Mouse (Mus musculus) spleen, adult 12 weeks (tissue): ENCODE measurements around the gene Tasp1.
A peak's percentile ranks its signal among the peaks of the same experiment; 100 is the strongest.
"Not testable (repeated sequence)": the region's sequence is repeated elsewhere in the genome, so short reads cannot be mapped to it uniquely, and the experiment has no call there.

ENCODE experiments used
- DNase-seq: peaks from one replicate; pipeline ENCODE4 v3.0.0; 2022; ENCODE audit warnings: low spot score

Gene Tasp1

DNA sequence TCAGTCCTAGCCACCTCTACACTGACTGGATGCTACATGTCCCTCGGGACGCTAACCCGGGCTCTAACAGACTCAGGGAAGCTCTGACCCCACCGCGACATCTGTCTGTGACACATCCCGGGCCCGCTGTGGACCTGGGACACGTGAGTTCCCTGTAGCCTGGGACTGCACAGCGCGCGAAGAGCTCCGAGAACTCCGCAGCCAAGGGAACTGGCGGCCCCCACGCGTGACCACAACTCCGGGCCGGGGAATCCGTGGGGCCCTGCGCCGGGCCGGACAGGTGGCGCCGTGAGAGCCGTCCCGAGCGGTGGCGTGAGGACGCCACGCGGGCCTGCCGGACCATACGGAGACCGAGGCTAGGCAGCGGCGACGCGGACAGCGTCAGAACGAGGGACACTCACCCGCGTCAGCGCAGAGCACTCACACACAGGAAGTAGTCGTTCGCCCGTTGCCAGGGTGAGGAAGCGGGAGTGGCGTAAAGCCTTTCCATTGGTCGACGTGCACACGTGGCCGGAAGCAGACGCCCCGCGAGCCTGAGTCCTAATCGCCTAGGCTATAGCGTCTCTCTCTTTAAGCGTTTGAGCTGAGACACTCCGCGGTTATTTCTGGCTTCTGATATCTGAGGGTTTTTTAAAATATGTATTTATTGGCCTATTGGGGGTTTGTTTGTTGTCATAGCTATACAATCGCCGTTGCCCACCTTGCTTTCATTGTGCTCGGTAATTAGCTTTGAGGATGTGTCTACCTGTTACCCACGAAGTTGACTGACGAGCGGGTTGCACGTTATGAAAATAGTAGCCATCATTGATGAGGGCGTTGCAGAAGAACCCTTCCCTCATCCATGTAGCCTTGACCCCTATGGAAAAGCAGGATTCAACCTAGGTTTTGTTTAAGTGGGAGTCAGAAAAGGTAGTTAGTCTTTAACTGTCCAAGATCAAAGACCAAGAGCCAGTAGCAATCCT lies at the start of gene Tasp1:
Gene Tasp1, minus strand, starts transcription at position 453 of the 962 bp plus-strand sequence.
- peak; percentile 85 for DNase-seq

DNA sequence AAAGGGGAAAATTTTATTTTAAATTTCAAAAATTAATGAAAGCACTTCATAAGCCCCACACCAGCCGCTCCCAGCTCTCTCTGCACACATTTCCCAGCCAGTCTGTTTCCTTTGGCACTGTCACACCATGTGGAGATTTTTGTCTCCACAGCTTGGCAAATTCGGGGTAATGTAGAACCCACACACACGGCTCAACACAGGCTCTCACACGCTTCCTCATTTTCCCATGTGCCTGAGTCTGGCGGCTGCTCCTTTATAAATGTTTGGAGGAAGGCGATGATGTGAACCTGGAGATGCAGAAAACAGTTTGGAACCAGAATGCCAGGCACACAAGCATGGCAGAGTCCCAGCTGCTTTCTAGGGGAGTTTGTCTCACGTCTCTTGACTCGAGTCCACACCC lies 47.2 kb upstream of the Tasp1 start:
- DNase-seq, result no peak

DNA sequence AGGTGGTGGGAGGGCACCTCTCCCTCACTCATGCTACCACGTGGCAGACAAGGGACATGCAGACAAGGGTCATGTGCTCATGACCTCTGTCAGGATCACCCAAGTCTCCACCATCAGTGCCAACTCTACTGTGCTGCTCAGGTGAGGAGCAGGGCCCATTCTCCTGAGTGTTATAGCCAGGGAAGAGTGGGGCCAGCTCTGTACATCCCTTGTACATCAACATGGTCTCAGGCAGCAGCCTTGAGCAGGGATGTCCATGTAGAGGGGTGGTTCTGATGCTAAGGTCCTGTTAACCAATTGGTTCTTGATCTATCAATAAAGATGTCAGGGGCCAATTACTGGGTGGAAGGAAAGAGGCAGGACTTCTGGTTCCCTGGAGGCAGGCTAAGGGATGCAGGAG lies 42.3 kb upstream of the Tasp1 start:
- no peak for DNase-seq

DNA sequence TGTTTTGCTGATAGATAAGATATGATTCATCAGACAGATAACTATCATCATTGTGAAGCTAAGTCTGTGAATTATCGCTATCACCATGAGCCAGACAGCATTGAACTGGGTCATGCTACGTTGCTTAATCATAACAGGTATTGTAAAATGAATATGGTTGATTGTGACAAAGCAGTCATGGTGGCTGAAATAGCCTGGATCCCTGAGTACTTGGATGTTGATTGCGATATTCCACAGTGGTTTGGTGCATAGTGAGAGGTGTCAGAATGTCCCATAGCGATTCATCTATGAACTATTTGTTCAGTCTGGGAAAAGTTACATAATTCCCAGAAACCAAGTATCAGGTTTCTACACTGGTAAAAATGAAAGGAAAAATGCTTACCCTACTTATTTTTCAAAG lies 41.0 kb upstream of the Tasp1 start:
- DNase-seq, result no peak

DNA sequence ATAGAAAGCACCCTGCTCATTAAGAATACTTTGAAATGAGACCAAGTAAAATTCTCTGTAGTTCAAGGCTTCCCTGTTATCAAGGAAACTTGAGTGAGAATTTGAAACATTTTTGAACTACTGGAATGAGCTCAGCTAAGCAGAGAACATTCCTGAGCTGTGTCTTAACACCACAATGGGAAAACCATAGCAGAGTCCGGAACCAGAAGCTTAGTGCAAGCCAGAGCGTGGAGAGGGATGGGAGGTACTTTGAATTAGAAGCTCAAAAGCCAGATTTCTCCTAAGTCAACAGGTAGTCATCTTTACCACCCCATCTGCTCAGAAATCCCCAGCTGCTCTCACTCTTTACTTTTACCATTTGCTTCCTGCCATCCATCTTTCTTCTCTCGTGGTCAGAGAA lies 38.3 kb upstream of the Tasp1 start:
- DNase-seq, result no peak

DNA sequence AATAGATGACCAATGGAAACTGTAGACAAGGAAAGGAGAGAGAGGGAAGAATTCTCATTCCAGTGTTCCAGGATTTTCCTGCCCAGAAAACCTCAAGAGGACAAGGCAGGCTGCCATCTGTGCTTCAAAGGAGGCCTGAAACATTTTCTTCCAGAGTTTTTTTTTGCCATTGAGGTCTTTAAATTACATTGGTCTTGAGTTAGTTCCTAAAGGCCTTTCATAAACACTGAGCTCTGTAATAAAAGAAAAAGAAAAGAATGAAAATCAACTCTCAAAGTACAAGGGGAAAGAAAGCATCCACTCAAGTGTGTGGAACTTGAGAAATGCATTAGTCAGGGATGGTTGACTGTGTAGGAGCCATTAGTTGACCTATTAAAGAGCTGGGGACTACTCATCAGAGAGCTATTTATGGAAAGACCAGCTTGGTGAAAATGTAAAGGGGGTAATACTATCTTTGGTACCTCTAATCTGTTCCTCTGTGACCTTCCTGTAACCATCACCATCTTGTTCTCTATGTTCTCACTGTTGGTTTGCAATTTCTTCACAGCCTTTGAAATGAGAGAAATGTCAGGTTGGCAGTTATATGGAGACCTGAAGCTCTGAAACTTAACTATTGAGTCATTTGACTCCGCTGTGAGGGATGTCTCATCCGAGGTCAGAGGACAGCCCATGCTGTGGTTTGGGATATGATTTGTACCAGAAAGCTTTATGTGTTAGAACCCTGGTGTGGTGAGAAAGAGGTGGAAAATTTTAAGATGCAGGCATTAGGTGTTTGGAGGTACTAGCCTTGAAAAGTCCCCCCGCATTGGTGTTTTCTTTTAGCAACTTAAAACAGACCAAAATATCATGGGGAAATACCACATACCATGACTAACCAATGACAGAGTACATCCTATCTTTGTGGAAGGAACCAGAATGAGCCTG lies 34.2 kb upstream of the Tasp1 start:
- DNase-seq, result no peak

DNA sequence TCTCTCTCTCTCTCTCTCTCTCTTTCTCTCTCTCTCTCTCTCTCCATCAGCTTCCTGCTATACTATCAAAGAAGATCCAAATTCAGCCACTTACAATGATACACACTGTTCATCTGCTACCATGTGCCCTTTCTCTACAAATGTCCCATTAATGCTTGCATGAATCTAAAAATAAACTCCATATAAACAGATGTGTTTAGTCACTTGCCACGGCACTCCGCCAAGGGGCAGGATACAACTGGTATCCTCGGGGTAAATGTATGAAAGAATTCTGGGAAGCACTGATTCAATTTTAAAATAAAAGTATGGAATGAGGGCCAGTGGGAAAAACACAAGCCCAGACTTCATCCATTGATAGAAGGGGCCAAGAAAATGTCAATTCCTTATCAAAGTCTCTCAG lies 33.4 kb upstream of the Tasp1 start:
- no peak for DNase-seq

DNA sequence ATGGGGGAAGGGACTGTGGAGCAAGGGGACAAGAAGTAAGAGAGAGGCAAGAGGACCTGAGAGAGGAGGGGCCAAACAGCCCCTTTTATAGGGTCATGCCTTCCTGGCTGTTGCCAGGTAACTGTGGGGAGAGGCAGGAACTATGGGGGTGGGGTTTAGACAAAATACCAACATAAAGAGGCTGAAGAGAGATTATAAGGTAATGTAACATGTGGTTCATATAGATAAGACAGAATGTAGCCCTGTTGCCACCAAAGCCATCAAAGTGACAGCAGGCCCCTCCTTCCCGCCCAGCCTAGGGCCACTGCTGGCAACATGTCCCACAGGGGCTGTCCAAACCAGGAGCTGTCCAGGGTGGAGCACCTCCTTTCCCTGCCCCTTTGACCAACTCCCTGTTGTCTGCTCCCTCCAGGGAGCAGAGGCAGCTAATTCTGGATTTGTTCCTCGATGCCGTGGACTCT lies 30.6 kb upstream of the Tasp1 start:
- DNase-seq, result peak; percentile 45

DNA sequence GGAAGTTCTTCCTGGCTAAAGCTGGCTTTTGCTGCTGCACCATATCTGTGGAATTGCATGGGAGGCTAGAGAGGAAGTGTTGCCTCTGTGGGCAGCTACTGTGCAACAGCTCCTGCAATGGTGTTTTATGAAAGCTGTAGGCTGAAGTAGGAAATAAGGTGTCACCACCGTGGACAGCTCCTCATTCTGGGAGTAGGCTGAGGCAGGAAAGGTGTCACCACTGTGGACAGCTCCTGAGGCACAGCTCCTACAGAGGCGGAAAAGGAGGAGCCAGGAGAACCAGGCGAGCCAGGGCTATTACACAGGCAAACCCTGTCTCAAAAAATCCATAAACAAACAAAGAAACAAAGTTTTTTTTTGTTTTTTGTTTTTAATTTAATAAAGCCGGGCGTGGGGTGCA lies 29.4 kb upstream of the Tasp1 start:
- no peak for DNase-seq

DNA sequence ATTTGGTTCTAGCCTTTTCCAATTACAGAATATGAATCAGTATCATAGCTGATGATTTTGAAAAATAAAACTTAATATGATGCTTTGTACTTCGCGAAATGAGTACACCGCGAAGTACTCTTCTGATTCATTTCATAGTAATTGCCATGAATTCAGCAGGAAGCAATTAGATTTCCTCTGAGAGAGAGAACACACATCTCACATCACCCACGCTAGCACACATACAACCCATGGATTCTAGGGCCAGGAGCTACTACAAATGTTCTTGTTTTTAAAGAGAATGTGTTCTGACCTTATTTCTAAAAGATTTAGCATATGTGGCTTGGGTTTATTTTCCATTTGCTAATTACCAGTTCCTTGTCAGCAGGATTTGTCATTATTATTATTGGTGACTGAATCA lies 26.8 kb upstream of the Tasp1 start:
- DNase-seq, result no peak

DNA sequence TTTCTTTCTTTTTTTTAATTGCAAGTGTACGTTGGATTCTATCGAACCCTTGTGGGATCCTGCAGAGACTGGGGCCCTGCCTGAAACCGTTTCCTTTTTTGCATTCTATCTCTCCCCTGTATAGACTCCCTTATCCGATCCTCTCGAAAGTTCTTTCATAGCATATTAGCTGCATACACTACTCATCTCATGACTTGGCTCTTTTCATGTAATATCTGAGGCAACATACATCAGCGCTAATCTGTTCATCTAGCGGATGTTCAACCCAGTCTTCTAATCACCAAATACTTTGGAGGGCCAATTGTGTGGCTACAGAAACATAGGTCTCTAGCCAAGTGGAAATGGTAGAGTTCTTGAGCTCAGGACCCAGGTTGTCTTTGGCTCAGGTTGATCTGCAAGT lies 17.6 kb upstream of the Tasp1 start:
- DNase-seq, result no peak

DNA sequence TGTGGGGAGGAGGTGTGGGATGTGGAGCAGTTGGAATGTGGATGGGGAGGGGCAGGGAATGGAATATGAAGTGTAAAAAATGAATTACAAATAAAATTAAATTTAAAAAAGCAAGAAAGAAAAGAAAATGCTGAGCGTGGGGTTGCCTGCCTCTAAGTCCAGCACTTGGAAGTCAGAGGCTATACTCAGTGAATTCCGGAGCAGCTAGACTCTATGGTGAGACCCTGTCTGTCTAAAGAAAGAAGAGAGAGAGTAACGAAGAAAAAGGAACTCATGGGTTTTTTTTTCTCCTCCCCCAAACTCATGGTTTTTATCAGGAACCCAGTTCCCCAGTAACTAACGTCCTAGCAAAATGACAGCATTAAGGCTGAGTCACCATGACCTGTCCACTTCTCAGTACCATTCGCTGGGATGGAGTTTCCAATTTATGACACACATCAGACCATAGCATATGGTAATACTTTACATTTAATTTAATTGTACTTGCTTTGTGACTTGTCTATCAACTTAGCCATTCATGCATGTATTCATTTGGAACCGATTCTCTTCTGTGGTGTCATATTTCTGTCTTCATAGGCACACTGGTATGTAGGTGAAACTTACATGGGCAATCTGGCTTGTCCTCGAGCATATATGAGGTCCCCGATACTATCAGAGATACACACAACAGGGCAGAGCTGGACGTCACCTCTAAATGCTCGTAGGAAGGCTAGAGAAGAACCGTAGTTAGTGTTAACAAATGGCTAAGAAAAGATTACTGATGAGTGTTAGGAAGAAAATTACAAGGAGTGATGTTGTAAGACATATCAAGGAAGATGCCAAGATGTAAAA lies 14.4 kb upstream of the Tasp1 start:
- DNase-seq, result no peak

DNA sequence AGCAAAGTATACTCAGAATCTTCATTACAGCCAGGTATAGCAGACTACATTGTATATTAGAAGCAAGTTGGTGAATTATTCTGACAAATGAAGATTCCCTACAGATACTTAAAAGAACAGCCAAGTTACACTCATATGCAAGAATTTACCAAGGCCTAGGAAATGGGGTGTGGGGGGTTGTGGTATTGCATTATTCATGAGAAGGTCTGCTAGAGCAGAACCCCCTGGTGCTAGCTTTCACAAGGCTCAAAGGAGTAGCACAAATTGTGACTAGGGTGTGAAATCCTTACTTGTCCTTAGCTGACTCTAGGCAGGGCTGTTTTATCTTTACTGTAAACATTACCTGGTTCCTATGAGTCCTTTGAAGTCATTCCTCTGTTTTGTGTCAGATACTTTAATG lies 12.7 kb upstream of the Tasp1 start:
- not testable (repeated sequence) for DNase-seq

DNA sequence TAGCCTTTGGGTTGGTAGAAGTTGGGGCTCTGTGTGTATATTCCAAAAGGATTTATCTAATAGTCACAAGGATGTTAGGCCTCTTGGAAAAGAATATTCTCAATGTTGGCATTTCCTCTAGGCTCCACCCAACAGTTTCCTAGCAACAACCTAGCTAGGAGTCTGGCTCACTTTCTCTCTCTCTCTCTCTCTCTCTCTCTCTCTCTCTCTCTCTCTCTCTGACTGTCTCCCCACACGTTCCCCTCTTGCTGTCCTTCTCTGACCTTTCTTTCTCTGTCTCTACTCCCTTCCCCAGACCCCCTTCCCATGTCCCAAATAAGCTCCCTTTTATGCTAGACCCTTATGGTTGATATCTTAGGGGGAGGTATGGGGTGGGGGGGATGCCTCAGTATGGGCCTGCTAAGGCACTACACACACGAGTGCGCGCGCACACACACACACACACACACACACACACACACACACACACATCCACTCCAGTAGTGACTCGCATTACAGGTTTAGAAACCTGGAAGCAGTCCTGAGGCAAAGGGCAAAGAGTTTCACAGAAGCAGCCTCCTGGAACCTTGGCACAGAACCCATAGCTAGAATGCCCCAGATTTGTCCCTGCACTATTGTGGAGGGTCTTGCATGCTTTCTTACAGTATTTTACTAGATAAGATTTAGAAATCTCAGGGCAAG lies 12.1 kb upstream of the Tasp1 start:
- no peak for DNase-seq

DNA sequence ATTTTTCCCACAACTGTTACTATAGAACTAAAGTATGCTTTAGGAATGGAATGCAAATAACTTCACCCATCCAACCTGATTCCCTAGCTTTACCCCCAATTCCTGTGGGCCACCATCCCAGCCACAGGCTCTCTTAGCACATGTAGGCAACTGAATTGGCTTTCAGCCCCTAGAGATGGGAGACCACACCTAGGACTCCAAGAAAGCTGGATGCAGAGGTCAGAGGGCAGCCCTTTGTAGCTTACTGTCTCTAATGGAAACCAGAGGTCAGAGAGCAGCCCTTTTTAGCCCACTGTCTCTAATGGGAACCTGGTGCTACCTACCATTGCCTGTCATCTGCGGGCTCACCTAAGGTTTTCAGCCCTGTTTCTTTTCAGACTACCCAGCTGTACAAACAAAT lies 10.9 kb upstream of the Tasp1 start:
- DNase-seq, result no peak

DNA sequence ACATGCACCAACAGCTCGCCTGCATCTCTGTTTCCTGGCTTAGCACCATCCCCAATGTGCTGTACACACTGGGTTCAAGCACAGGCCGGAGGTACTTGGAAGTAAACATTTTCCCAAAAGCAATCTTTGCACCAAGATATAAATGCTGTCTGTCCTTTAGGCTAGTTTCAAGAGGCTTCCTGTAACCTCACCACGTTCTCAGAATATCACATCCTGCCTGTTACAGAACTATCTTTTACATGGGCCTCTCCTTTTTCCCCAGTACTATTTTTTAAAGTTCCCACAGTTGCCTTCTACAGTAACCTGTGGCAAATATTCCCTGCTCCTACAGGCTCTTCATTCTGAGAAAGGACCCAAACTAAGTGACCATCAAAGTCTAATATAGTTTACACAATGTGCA lies 8.5 kb upstream of the Tasp1 start:
- DNase-seq, result no peak

DNA sequence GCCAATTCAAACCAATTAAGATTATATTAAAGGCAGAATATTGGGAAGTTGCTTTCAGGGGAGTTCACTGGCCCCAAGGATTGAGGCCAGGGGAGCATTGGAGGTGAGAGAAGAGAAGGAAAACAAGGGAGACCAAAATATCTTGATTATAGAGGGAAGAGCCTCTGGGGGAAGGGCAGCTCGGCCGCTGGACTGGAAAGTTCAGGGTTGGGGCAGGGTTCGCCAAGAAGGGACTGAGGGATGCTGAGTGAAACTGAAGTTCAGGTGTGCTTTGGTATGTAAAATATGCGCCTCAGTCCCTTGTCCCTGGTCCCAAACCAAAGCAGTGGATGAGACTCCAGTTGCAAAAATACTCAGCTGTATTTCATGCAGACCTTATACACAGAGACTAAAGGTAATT lies 911 bp upstream of the Tasp1 start:
- DNase-seq, result no peak

DNA sequence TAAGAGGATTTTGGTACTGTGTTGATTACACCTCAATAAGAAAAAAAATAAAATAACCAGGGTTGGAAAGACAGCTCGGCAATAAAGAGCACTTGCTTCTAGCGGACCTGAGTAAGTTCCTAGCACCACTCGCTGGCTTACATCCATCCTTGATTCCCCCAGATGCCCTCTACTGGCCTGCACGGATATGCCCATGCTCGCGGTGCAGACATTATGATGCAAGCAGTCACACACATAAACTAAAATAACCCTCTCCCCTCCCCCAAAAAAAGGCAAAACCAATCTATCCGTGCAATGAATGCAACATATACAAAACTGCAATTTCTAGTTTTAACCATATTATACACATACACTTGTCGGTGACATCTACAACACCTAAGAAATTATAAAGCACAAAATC lies 929 bp downstream of the Tasp1 start:
- DNase-seq, result no peak

DNA sequence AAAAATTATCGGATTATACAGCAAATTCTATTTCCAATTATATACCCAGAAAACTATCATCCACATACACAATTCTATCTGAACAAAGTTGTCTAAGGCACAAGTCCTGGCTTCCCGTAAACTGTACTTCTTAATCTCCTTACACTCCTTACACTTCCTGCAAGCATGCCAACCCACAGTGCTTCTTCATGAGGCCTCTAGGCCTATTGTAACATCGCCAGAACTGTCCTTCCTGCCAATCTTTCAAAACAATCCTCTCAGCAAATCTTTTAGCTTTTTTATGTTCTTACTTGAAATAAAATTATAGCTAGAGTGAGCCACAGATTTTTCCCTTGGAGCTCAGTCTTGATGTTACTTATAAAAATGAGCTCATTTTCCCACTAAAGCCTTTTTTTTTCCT lies 5.1 kb downstream of the Tasp1 start:
- no peak for DNase-seq

DNA sequence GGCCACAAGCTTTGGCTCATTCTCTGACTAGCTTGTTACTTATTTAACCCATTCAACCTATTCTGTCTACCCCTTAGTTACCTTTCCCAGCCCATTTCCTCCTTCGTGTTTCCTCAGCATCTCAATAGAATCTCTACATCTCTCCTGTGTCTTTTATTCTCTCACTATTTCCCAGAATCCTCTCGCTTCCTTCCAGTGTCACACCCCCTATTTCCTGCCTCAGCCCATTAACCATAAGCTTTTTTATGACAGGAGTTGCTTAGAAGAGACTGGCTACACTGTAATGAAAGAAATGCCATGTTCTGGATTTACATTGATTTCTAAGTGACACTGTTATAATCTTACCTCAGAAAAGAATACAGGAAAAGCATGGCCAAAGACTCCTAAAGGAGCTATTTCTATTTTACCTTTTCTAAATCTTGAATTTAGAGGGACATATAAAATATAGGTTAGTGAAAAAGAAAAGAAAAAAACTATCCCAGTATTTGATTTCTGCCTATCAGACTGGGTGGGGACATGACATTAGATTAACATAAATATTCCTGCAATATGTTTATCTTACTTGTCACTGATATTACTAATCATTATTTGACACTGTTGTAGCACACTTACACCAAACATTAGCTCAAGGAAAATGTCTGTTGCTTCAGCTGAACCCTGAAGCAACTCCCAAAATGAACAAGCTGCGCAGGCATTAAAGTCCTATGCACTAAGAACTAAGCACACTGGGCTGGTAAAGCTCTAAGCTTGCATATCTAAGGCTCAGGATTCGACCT lies 6.3 kb downstream of the Tasp1 start:
- DNase-seq, result no peak

DNA sequence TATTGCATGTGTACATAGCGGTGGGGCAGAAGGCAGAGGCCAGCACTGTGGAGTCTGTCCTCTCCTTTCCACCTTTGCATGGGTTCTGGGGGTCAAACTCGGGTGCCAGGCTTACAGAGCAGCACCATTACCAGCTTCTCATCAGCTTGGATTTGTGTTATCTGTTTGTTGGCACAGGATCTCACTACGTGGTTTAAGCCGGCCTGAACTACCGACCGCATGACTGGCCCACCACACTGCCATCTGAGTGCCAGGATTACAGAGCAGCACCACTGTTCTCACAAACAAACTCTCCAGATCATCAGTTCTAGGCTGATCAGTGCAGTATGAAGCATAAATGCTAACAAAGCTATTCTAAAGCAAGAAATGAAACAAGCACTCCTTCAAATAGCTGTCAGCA lies 8.5 kb downstream of the Tasp1 start:
- no peak for DNase-seq
